Mouse (Mus musculus) ES-Bruce4 (cell line): Measurements from ENCODE around the gene Gm49361. TPM values are rescaled to one million over a fixed set of nuclear protein-coding genes. Genes with fewer than 3 reads are reported as not detected.

ENCODE experiments used
- H3K27ac ChIP-seq: 2 replicates; pipeline ENCODE4 v1.5.1; 2012; ENCODE audit warnings: low read length, inconsistent platforms; ENCODE audit not compliant: insufficient read depth
- H3K27me3 ChIP-seq: 2 replicates; pipeline ENCODE4 v1.6.1; 2012; ENCODE audit warnings: mild to moderate bottlenecking, low read length, inconsistent platforms; ENCODE audit not compliant: control insufficient read depth, poor library complexity, insufficient read depth, severe bottlenecking
- H3K36me3 ChIP-seq: 2 replicates; pipeline ENCODE4 v1.6.1; 2012; ENCODE audit warnings: inconsistent platforms, mild to moderate bottlenecking, low read length, moderate library complexity; ENCODE audit not compliant: control insufficient read depth, poor library complexity, insufficient read depth, severe bottlenecking
- H3K4me1 ChIP-seq: one replicate; pipeline ENCODE4 v1.8.1; 2011; ENCODE audit warnings: low read length; ENCODE audit not compliant: control insufficient read depth, insufficient read depth
- H3K4me3 ChIP-seq: 2 replicates; pipeline ENCODE4 v1.5.1; 2011; ENCODE audit warnings: low read depth, mild to moderate bottlenecking, low read length
- H3K9ac ChIP-seq: 2 replicates; pipeline ENCODE4 v1.6.1; 2012; ENCODE audit warnings: low read depth, mild to moderate bottlenecking, inconsistent platforms; ENCODE audit not compliant: poor library complexity, severe bottlenecking
- H3K9me3 ChIP-seq: replicated peaks from 2 replicates; pipeline ENCODE4 v1.6.1; 2012; ENCODE audit warnings: mild to moderate bottlenecking, low read length, inconsistent platforms; ENCODE audit not compliant: control insufficient read depth, poor library complexity, insufficient read depth, severe bottlenecking
- CTCF ChIP-seq: IDR thresholded peaks from one replicate; pipeline ENCODE4 v1.8.1; 2011; ENCODE audit warnings: low read depth, low read length
- EP300 ChIP-seq: IDR thresholded peaks from 2 replicates; pipeline ENCODE4 v1.6.1; 2011; ENCODE audit warnings: low read depth, low read length; ENCODE audit not compliant: insufficient read depth
- POLR2A ChIP-seq: IDR thresholded peaks from one replicate; pipeline ENCODE4 v1.8.1; 2011; ENCODE audit warnings: low read length; ENCODE audit not compliant: insufficient read depth
- polyA plus RNA-seq: library from polyadenylated mRNA; stranded (reverse); fragments of >200 nt; gene quantifications from 2 replicates; pipeline ENCODE4 v1.2.4, GENCODE M21; 2011; ENCODE audit warnings: low read depth; ENCODE audit not compliant: missing spikeins, insufficient read depth, insufficient read length

Gm49361 gene
- polyA plus RNA-seq, 1 experiment, result not detected

GRCm38 (mm10) chr14:57679958-57680535, 65.9 kb downstream of the Gm49361 start:
- Histone ChIP-seq H3K36me3 (no peaks in the 10 kb centered on the region), H3K4me1 (no peaks in the 10 kb centered on the region), H3K4me3 (no peak overlapping the region), H3K27me3 (no peaks in the 10 kb centered on the region), H3K9me3 (no peaks in the 10 kb centered on the region), H3K9ac (no peak overlapping the region), H3K27ac (no peak overlapping the region)
- TF ChIP-seq CTCF, result peak; percentile 71
- TF ChIP-seq EP300, result no peak

DNA sequence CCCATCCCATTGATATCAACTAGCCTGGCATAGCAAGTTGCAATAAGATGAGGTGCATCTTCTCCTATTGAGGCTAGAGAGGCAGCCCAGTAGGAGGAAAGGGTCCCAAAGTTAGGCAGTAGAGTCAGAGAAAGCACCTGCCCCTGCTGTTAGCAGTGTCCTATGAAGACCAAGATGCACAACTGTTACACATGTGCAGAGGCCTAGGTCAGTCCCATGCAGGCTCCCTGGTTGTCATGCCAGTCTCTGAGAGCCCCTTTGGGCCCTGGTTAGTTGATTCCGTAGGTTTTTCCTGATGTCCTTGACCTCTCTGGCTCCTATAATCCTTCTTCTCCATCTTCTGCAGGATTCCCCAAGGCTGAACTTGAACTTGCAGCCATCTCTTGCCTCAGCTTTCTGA, 66.4 kb downstream of the Gm49361 start:
- Histone ChIP-seq H3K9ac (no peak overlapping the region), H3K4me1 (no peaks in the 10 kb centered on the region), H3K4me3 (no peak overlapping the region), H3K27ac (no peak overlapping the region), H3K27me3 (no peaks in the 10 kb centered on the region), H3K36me3 (no peaks in the 10 kb centered on the region), H3K9me3 (no peaks in the 10 kb centered on the region)
- TF ChIP-seq EP300, result no peak
- no peak for TF ChIP-seq CTCF
- TF ChIP-seq POLR2A, result no peak

GRCm38 (mm10) chr14:57675481-57675880, 70.4 kb downstream of the Gm49361 start:
- Histone ChIP-seq H3K4me3 (no peak overlapping the region), H3K4me1 (no peaks in the 10 kb centered on the region), H3K27ac (no peak overlapping the region), H3K36me3 (no peaks in the 10 kb centered on the region), H3K27me3 (no peaks in the 10 kb centered on the region), H3K9ac (no peak overlapping the region), H3K9me3 (no peaks in the 10 kb centered on the region)
- TF ChIP-seq EP300, result no peak
- no peak for TF ChIP-seq POLR2A
- no peak for TF ChIP-seq CTCF

- Histone ChIP-seq H3K36me3 (peaks cover 5% of the 10 kb centered on the region; the same call in 1 of the 2 replicates), H3K27ac (peak overlapping the region; percentile 10; the same call in 1 of the 2 replicates), H3K9me3 (no peaks in the 10 kb centered on the region), H3K9ac (peak overlapping the region; percentile 79), H3K4me3 (peak overlapping the region; percentile 87), H3K27me3 (no peaks in the 10 kb centered on the region), H3K4me1 (no peaks in the 10 kb centered on the region)
- TF ChIP-seq POLR2A (no peak), CTCF (no peak), EP300 (no peak)
These were observed 80.3 kb downstream of the Gm49361 start for GRCm38 (mm10) chr14:57665628-57665950.

GRCm38 (mm10) chr14:57664822-57665627, 80.9 kb downstream of the Gm49361 start, which contains the start of gene Xpo4:
TSS of gene Xpo4 (minus strand) at chr14:57665430.
- Histone ChIP-seq H3K36me3 (peaks cover 5% of the 10 kb centered on the region; the same call in 1 of the 2 replicates), H3K9me3 (no peaks in the 10 kb centered on the region), H3K27me3 (no peaks in the 10 kb centered on the region), H3K4me3 (peak within 1 kb of the TSS; percentile 87), H3K9ac (peak within 1 kb of the TSS; percentile 79), H3K4me1 (no peaks in the 10 kb centered on the region), H3K27ac (peak within 1 kb of the TSS; percentile 10)
- no peak for TF ChIP-seq POLR2A
- TF ChIP-seq EP300, result no peak
- TF ChIP-seq CTCF, result no peak

DNA sequence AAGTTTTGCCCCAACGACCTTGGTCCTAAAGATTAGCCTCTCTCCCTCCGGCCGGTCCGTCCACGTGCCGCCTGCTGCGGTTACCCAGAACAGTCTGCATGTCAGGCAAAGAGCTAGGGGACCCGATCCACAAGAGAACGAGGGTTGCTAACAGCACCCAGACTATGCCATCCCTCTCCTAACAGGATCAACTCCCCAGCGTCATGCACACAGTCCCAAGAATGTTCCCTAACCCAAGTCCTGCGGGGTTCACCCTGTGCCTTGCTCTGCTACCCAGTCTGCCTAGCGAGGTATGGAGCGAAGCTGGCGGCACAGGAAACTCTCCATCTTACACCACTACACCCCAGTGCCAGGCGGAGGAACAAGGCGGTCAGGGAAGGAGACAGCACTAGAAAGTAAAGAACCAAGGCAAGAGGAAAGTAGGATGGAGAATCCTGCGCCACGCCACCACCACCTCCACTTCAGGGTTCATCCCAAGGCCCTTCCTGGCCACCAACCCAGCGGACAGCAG, 81.5 kb downstream of the Gm49361 start:
- Histone ChIP-seq H3K9me3 (no peaks in the 10 kb centered on the region), H3K9ac (peak overlapping the region; percentile 79), H3K4me1 (no peaks in the 10 kb centered on the region), H3K4me3 (peak overlapping the region; percentile 87), H3K27me3 (no peaks in the 10 kb centered on the region), H3K27ac (peak overlapping the region; percentile 3; the same call in 1 of the 2 replicates), H3K36me3 (peaks cover 7% of the 10 kb centered on the region)
- TF ChIP-seq EP300 (no peak), CTCF (no peak), POLR2A (no peak)
